Mouse (Mus musculus) olfactory bulb, adult 2 months (tissue): ENCODE measurements around the gene Dus2.

Experiments used
- CTCF ChIP-seq: fragments of 200-500 bp; IDR thresholded peaks from 2 replicates; pipeline ENCODE4 v1.5.1; 2012; ENCODE audit warnings: low read depth, mild to moderate bottlenecking, low read length, moderate library complexity; ENCODE audit not compliant: insufficient read depth
- POLR2A ChIP-seq: fragments of 200-500 bp; IDR thresholded peaks from 2 replicates; pipeline ENCODE4 v1.6.1; 2012; ENCODE audit warnings: mild to moderate bottlenecking, low read depth, low read length, moderate library complexity; ENCODE audit not compliant: insufficient read depth

- peak; percentile 67 for TF ChIP-seq CTCF
- TF ChIP-seq POLR2A, result no peak
Measured at GRCm38 (mm10) chr8:105990856-105991387, at the start of gene Dus2.
